Mouse (Mus musculus) midbrain, embryonic 16.5 days (tissue): ENCODE data around the gene Slc25a13. TPM values are rescaled to one million over a fixed set of nuclear protein-coding genes. Genes with fewer than 3 reads are reported as not detected.

Source experiments
- ATAC-seq: fragments of 200-750 bp; cut with Nextera tagmentation; 2 replicates; pipeline ENCODE4 v1.8.0; 2017; ENCODE audit warnings: moderate TSS enrichment
- H3K27ac ChIP-seq: fragments of 300-500 bp; sonication (generic); 2 replicates; pipeline ENCODE4 v1.5.1; 2014; ENCODE audit warnings: mild to moderate bottlenecking, low read length, mixed read lengths
- H3K27me3 ChIP-seq: fragments of 300-500 bp; sonication (generic); 2 replicates; pipeline ENCODE4 v1.6.1; 2014; ENCODE audit warnings: low read depth, low read length, mixed read lengths; ENCODE audit not compliant: control insufficient read depth, insufficient read depth
- H3K36me3 ChIP-seq: fragments of 300-500 bp; sonication (generic); 2 replicates; pipeline ENCODE4 v1.6.1; 2014; ENCODE audit warnings: mild to moderate bottlenecking, low read length, moderate library complexity, mixed read lengths; ENCODE audit not compliant: control insufficient read depth, insufficient read depth
- H3K4me1 ChIP-seq: fragments of 300-500 bp; sonication (generic); 2 replicates; pipeline ENCODE4 v1.6.1; 2014; ENCODE audit warnings: mild to moderate bottlenecking, low read length, mixed read lengths; ENCODE audit not compliant: control insufficient read depth, insufficient read depth
- H3K4me2 ChIP-seq: fragments of 300-500 bp; sonication (generic); 2 replicates; pipeline ENCODE4 v1.6.1; 2014; ENCODE audit warnings: mild to moderate bottlenecking, low read length, mixed read lengths
- H3K4me3 ChIP-seq: fragments of 300-500 bp; sonication (generic); 2 replicates; pipeline ENCODE4 v1.5.1; 2014; ENCODE audit warnings: low read depth, mild to moderate bottlenecking, low read length, moderate library complexity, mixed read lengths
- H3K9ac ChIP-seq: fragments of 300-500 bp; sonication (generic); 2 replicates; pipeline ENCODE4 v1.6.1; 2014; ENCODE audit warnings: low read depth, low read length, mixed read lengths
- H3K9me3 ChIP-seq: fragments of 300-500 bp; sonication (generic); replicated peaks from 2 replicates; pipeline ENCODE4 v1.6.1; 2014; ENCODE audit warnings: mild to moderate bottlenecking, low read length, mixed read lengths; ENCODE audit not compliant: control insufficient read depth, poor library complexity, severe bottlenecking
- WGBS: fragments of 180-500 bp; shearing (Covaris S2); extraction: QIAGEN DNeasy Blood & Tissue Kit; methylation state at CpG from one replicate; pipeline ENCODE4 v1.1.7; 2014; 5-methylcytosine and 5-hydroxymethylcytosine counted together
- polyA plus RNA-seq: library from polyadenylated mRNA; unstranded; fragments of >200 nt; fragmentation: Nextera tagmentation; extraction: Ambion mirVana; gene quantifications from 2 replicates; pipeline ENCODE4 v1.2.1, GENCODE M21; 2015

The Slc25a13 gene
- polyA plus RNA-seq, 1 experiment from 2014 or later, result 3.8 TPM

DNA sequence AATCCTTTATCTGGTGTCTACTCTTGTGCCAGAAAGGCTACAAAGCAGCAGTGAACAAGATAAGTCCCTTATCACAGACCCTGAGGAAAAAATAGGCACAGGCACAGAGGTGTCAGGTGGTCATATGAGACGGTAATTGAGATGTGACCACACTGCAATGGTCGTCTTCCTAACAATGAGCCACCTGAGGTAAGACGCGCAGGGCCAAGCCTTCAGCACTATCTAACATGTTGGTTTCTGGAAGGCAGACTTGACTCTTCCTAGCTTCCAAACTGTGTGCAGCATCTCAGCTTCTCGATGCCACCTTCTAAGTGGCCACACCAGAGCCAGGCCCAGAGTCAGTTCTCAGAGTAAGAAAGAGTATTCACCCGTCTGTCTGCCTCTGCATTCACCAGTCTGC lies 149.8 kb downstream of the Slc25a13 start:
- no peaks in the 10 kb centered on the region for H3K27me3 ChIP-seq
- H3K4me1 ChIP-seq, result 0 out of 2 replicates have a peak, but pooled peaks cover 3% of the 10 kb centered on the region
- no peaks in the 10 kb centered on the region for H3K9me3 ChIP-seq
- H3K36me3 ChIP-seq, result no peaks in the 10 kb centered on the region
- no peak for ATAC-seq
- no peak overlapping the region for H3K9ac ChIP-seq
- no peak overlapping the region for H3K27ac ChIP-seq
- 90% methylated on average over 6 of the region's 6 CpGs for WGBS
- H3K4me3 ChIP-seq, result no peak overlapping the region
- H3K4me2 ChIP-seq, result no peak overlapping the region

DNA sequence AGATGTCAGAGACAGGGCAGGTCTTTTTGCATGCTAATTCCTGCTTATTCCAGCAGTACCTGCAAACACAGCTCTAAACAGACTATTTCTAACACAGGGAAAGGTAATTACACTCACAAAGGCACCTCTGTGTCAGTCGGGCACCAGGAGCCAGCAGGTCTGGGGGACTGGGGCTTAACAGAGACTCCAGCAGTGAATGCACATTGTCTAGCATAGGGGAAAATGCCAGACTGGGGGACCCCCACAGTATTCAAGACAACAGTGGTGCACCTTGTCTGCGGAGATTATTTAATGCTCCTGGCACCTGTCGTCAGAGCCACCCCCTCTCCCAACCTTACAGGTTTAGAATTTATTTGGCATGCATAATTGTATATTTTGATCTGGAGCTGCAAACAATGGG lies 158.4 kb downstream of the Slc25a13 start:
- no peaks in the 10 kb centered on the region for H3K4me1 ChIP-seq
- H3K4me3 ChIP-seq, result no peak overlapping the region
- no peak overlapping the region for H3K9ac ChIP-seq
- peak; percentile 51 for ATAC-seq
- no peaks in the 10 kb centered on the region for H3K9me3 ChIP-seq
- no peaks in the 10 kb centered on the region for H3K36me3 ChIP-seq
- no peaks in the 10 kb centered on the region for H3K27me3 ChIP-seq
- H3K4me2 ChIP-seq, result no peak overlapping the region
- WGBS, result 7% methylated on average over 3 of the region's 3 CpGs
- no peak overlapping the region for H3K27ac ChIP-seq

DNA sequence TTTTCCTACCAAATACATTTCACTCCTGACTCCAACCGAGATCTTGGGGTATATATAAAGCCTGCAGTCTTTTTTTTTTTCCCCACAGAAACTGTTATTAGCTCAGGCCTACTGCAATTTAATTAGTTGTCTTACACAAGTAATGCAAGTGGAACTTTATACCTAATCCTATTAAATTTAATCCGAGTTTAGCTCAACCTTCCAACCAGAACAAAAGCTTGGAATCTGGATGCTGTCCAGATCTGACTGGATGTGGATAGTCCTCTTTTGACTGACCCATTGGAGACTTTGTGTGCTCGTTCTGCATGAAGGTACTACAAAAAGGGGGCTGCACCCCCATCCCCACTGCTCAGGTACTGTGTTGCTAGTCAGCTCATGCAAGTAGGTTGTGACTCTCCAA lies 163.0 kb downstream of the Slc25a13 start:
- H3K4me2 ChIP-seq, result no peak overlapping the region
- H3K9ac ChIP-seq, result no peak overlapping the region
- no peaks in the 10 kb centered on the region for H3K4me1 ChIP-seq
- ATAC-seq, result no peak
- no peaks in the 10 kb centered on the region for H3K9me3 ChIP-seq
- no peaks in the 10 kb centered on the region for H3K36me3 ChIP-seq
- WGBS, result 12% methylated on average over 3 of the region's 3 CpGs
- no peaks in the 10 kb centered on the region for H3K27me3 ChIP-seq
- H3K4me3 ChIP-seq, result no peak overlapping the region
- no peak overlapping the region for H3K27ac ChIP-seq

DNA sequence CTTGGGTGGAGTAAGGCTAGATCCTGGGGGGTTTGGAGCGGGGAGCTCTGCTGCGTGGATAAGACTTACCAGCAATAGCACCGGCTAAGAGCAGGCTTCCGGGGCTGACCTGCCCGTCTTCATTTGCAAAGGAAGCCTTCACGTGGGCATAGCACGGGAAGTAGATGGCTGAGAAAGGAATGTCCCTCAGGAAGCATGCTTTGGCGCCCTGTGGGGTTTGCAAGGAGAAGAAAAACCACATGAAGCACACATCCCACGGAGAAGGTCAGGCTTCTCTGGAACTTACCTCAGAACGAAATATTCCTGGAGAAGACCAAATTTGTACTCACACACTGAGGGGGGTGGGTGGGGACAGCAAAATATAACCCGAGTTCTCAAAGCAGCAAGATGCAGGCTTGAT lies 164.3 kb downstream of the Slc25a13 start:
- Histone ChIP-seq H3K9ac (no peak overlapping the region), H3K4me1 (no peaks in the 10 kb centered on the region), H3K4me2 (no peak overlapping the region), H3K27me3 (no peaks in the 10 kb centered on the region), H3K27ac (no peak overlapping the region), H3K4me3 (no peak overlapping the region), H3K9me3 (no peaks in the 10 kb centered on the region), H3K36me3 (no peaks in the 10 kb centered on the region)
- 76% methylated on average over 11 of the region's 11 CpGs for WGBS
- no peak for ATAC-seq

DNA sequence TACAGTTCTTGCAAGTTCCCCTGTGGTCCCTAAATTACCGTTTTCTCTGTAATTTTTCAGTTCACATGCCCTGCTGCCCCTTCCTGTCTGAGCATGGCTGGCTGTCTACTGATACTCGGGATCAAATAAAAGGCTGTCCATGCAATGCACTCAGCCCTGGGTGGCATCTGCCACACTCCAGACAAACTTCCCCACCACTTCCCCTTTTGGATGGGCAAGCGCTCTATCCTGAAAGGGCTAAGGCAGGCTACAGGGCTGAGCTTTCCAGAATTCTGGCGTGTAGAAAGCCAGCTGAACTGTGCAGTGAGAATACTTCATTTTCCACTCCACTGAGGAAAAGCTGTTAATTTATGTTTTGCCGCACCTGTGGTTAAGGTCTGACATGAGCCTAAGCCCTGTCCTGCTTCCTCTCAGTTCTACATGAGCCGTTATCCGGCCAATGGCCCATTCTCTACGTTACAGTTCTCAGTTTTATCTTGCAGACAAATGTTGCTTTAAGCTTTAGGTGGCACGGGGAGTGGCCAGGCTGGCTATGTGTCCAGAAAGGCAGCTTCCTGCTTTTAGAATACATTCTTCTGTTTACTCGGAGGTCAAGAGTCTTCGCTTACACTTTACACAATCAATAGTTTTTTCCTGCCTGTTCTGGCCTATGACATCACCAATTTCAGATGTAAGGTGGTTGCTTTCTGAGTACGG lies 170.1 kb downstream of the Slc25a13 start:
- WGBS, result 81% methylated on average over 12 of the region's 12 CpGs
- ATAC-seq, result no peak
- Histone ChIP-seq H3K27me3 (no peaks in the 10 kb centered on the region), H3K9ac (no peak overlapping the region), H3K9me3 (no peaks in the 10 kb centered on the region), H3K36me3 (no peaks in the 10 kb centered on the region), H3K4me3 (no peak overlapping the region), H3K4me1 (no peaks in the 10 kb centered on the region), H3K27ac (no peak overlapping the region), H3K4me2 (no peak overlapping the region)

DNA sequence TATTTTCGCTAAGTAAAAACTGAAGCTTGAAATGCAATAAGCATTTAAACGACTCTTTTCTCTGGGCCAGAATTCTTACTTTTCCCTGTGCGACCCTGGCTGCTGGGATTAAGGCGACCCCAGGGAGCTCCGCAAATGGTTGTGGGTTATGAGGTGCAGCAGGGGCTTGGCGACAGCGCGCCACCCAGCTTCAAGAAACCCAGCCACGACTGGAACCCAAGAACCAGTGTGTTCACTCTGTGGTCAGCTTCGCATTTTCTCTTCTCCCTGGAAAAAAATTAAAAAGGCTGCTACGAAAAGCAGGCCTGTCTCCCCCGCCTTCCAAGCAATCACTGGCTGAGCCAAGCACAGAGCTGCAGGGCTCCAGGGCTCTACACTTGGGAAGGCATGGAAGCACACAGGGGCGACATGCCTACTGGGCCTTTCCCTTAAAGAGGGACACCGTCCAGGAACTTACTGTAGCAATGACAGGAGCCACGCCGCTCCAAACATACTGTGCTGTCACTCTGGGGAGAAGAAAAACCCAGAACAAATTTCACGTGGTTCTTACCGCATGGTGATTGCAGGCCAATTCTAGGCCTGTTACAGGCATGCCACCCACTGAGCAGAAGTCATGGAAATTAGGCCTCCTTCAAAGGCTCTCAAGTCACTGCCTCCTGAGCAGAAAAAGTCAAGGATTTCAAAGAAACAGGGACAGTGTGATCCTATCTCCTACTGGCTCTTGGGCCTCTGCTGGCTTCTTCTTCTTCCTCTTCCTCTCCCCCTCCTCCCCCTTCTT lies 178.0 kb downstream of the Slc25a13 start:
- no peaks in the 10 kb centered on the region for H3K9me3 ChIP-seq
- WGBS, result 26% methylated on average over 18 of the region's 18 CpGs
- ATAC-seq, result 0 out of 2 replicates have a peak, but pooled peaks have one; percentile 28
- no peaks in the 10 kb centered on the region for H3K36me3 ChIP-seq
- H3K4me3 ChIP-seq, result no peak overlapping the region
- H3K9ac ChIP-seq, result peak overlapping the region; percentile 35; the same call in 1 of the 2 replicates
- 0 out of 2 replicates have a peak, but pooled peaks cover 2% of the 10 kb centered on the region for H3K4me1 ChIP-seq
- H3K4me2 ChIP-seq, result no peak overlapping the region
- no peak overlapping the region for H3K27ac ChIP-seq
- no peaks in the 10 kb centered on the region for H3K27me3 ChIP-seq

DNA sequence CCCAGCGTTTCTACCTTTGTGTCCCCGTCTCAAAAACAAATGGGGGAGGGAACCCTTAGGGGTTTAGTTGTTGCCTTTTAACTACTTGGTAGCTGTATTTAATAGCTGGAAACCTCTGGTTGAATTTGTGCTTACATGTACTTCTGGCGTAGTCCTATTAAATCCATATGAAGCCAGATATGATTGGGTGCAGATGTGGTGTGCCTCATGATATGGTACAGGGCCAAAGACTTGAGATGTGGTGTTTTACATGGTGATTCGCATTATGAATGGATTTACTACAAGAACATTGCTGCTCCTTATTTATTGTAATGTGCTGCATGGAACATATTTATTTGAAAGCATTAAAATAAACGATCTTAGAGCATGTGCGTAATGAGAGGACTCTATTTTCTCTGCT lies 189.3 kb downstream of the Slc25a13 start:
- Histone ChIP-seq H3K4me1 (no peaks in the 10 kb centered on the region), H3K4me3 (no peak overlapping the region)
- 94% methylated on average over 6 of the region's 6 CpGs for WGBS

DNA sequence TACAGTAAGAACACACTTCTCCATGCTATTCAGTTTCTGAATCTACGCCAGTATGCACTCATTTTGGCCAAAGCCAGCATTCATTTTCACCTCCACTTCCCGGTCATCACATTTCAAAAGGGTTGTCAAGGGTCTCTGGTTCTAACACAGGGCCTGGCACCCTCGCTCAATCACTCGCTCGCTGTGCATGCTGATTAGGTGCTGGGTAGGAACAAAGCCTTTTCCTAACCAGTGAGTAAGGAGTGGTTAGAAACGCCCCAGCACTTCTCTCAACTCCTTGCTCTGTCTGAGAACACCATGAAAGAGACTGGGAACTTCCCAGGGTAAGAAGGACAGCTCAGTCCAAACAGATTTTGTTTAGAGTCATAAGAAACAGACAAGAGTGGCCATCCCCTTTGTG lies 193.0 kb downstream of the Slc25a13 start:
- WGBS, result 36% methylated on average over 6 of the region's 6 CpGs
- Histone ChIP-seq H3K27me3 (no peaks in the 10 kb centered on the region), H3K36me3 (no peaks in the 10 kb centered on the region), H3K4me1 (no peaks in the 10 kb centered on the region), H3K27ac (no peak overlapping the region), H3K9me3 (no peaks in the 10 kb centered on the region), H3K4me2 (no peak overlapping the region), H3K9ac (no peak overlapping the region), H3K4me3 (no peak overlapping the region)
- no peak for ATAC-seq

More for the DNA sequence above, 189.3 kb downstream of the Slc25a13 start:
- no peak for ATAC-seq
- H3K27me3 ChIP-seq, result no peaks in the 10 kb centered on the region
- no peak overlapping the region for H3K27ac ChIP-seq
- H3K4me2 ChIP-seq, result no peak overlapping the region
- no peaks in the 10 kb centered on the region for H3K36me3 ChIP-seq
- H3K9me3 ChIP-seq, result no peaks in the 10 kb centered on the region
- H3K9ac ChIP-seq, result no peak overlapping the region

DNA sequence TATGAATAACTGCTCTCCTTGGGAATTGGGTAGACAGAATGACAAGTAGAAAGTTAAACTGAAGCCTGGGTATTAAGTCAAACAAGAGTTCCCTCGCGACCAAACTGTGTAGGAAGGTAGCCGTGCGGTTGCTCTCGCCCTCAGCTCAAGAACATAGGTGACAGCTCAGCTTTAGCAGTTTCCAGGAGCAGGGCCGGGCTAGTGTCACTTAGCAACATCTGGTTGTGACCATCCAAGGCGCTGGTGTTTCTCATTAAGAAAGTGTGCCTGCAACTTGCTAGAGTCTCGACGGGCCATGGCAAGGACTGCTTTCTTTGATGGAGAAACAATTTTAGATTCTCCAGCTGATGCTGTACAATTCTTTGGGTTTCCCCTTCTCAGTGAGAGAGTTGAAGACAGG lies 200.0 kb downstream of the Slc25a13 start:
- Histone ChIP-seq H3K4me2 (no peak overlapping the region), H3K4me1 (no peaks in the 10 kb centered on the region), H3K4me3 (no peak overlapping the region), H3K27me3 (no peaks in the 10 kb centered on the region), H3K27ac (no peak overlapping the region), H3K9me3 (no peaks in the 10 kb centered on the region), H3K9ac (no peak overlapping the region), H3K36me3 (no peaks in the 10 kb centered on the region)
- no peak for ATAC-seq
- WGBS, result 45% methylated on average over 9 of the region's 9 CpGs
